9 mouse cellular contexts compared by ENCODE assay signal in genomic region chr5:117032130-117032529, GRCm38 (mm10).
DNase-seq lines count a peak whose midpoint lies in the region; ATAC-seq lines count a peak whose summit lies in the region.
"Had no signal": no experiment of that assay in that cellular context is flagged by ENCODE, and none has a peak within 500 bp of the region (broad histone marks: within the 10 kb centered on the region; RNA-seq: fewer than 3 reads in every experiment).

No protein-coding gene starts in this region.

- peak; percentile 55; the same call in 1 of the 2 replicates for ATAC-seq in frontal cortex, adult (ENCODE audit: low TSS enrichment)

- no peak for DNase-seq in frontal cortex, postnatal 25 days (ENCODE audit: low spot score in 2 of 2)
- DNase-seq in cerebellum, adult 11 months = peak; percentile 81
- peak; percentile 15 to 41 for DNase-seq in frontal cortex, postnatal 36 days (ENCODE audit: low spot score in 2 of 2)
- DNase-seq in left cerebral cortex, postnatal 4 days = peak; percentile 96
- DNase-seq in adrenal gland, postnatal 36 days = no peak
- no peak for DNase-seq in ovary, adult 18-20 months (ENCODE audit: low spot score)
- no peak for DNase-seq in spleen, adult 12 weeks (ENCODE audit: low spot score)
- DNase-seq: B cell, adult 2 months had no signal

- intact Hi-C loops in left cerebral cortex, postnatal 4 days (cut with DNase I) = no loop called here

Comparison
In these comparisons a context has a peak if more than half of its experiments do, and no peak if none do; other contexts are left out.
1. DNase-seq: peak in cerebellum, adult 11 months (single experiment), frontal cortex, postnatal 36 days (2 of 2) and left cerebral cortex, postnatal 4 days (single experiment); none in frontal cortex, postnatal 25 days (0 of 2), adrenal gland, postnatal 36 days (0 of 2), ovary, adult 18-20 months (single experiment) and spleen, adult 12 weeks (single experiment).